Mouse (Mus musculus) layer of hippocampus, adult 11-12 months (tissue): ENCODE results near the gene Gm44.
"Not testable (repeated sequence)": the region's sequence is repeated elsewhere in the genome, so short reads cannot be mapped to it uniquely, and the experiment has no call there.

ENCODE experiments used
- DNase-seq: peaks from one replicate; pipeline ENCODE4 v3.0.0; 2022; ENCODE audit warnings: low spot score

Gene Gm44

DNA sequence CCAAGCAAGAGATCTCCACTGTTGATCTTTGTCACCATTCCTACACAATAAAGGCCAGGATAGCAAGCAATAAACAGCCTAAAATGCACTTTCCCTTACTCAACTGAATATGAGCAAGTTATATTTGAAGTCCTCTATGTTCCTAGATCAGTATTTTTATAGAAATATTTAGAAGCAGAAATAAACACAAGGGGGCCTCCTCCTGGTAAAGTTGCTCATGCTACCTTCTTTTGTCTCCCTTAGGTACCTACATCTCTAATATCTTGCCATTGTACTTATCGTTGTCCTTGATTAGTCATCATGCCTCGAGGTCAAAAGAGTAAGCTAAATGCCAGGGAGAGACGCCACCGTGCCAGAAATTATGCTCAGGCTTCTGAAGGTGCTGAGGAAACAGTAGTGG is at the start of gene Gm44:
Gene Gm44 (plus strand): TSS at position 301 of the 400 bp plus-strand sequence.
- DNase-seq, result no peak

DNA sequence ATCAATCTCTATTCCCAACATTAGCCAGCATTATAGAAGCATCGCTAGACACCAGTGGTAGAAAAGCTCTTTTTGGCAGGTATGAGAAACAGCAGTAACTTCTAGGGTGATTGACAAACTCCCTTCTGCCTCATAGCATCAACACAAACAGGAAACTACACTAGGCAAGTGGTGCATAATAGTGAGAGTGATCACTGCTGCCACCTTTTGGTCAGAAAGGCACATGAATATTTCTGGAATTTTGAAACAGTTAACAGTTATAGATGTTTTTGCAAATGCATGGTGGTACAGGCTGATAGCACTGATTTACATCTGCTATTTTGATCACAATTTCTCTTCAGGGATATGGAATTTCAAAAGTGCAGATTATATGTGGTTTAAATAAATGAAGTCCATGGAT is 36.0 kb downstream of the Gm44 start:
- DNase-seq, result no peak

- not testable (repeated sequence) for DNase-seq
Measured at GRCm38 (mm10) chrX:90938211-90938610, 46.3 kb downstream of the Gm44 start.
